Mouse (Mus musculus) cerebellum, adult 11 months (tissue): ENCODE data around the gene 4930523C07Rik.

Experiments used
- DNase-seq: peaks from one replicate; pipeline ENCODE4 v3.0.0; 2022

Gene 4930523C07Rik

GRCm38 (mm10) chr1:160047481-160047931 lies 3.3 kb downstream of the 4930523C07Rik start:
- no peak for DNase-seq

- no peak for DNase-seq
Measured at GRCm38 (mm10) chr1:160049131-160049880, 5.1 kb downstream of the 4930523C07Rik start.

GRCm38 (mm10) chr1:160050898-160051297 lies 6.7 kb downstream of the 4930523C07Rik start:
- no peak for DNase-seq

GRCm38 (mm10) chr1:160052556-160053315 lies 8.6 kb downstream of the 4930523C07Rik start:
- DNase-seq: no peak

GRCm38 (mm10) chr1:160053510-160054305 lies 9.5 kb downstream of the 4930523C07Rik start:
- DNase-seq: no peak

- DNase-seq: no peak
Measured at GRCm38 (mm10) chr1:160054366-160055078, 10.3 kb downstream of the 4930523C07Rik start.

GRCm38 (mm10) chr1:160057657-160058056 lies 13.5 kb downstream of the 4930523C07Rik start:
- DNase-seq: no peak

GRCm38 (mm10) chr1:160059908-160060307 lies 15.7 kb downstream of the 4930523C07Rik start:
- DNase-seq: no peak

GRCm38 (mm10) chr1:160060542-160060941 lies 16.4 kb downstream of the 4930523C07Rik start:
- DNase-seq: no peak

GRCm38 (mm10) chr1:160061321-160061720 lies 17.1 kb downstream of the 4930523C07Rik start:
- no peak for DNase-seq

GRCm38 (mm10) chr1:160061725-160062366 lies 17.7 kb downstream of the 4930523C07Rik start:
- no peak for DNase-seq

GRCm38 (mm10) chr1:160064547-160065144 lies 20.5 kb downstream of the 4930523C07Rik start:
- no peak for DNase-seq

GRCm38 (mm10) chr1:160078882-160079661 lies 34.9 kb downstream of the 4930523C07Rik start:
- DNase-seq: no peak

- DNase-seq: peak; percentile 60
Measured at GRCm38 (mm10) chr1:160080800-160081436, 36.7 kb downstream of the 4930523C07Rik start.

- no peak for DNase-seq
Measured at GRCm38 (mm10) chr1:160082647-160083046, 38.5 kb downstream of the 4930523C07Rik start.

- DNase-seq: no peak
Measured at GRCm38 (mm10) chr1:160084239-160084638, 40.1 kb downstream of the 4930523C07Rik start.

- DNase-seq: no peak
Measured at GRCm38 (mm10) chr1:160086651-160087050, 42.5 kb downstream of the 4930523C07Rik start.

GRCm38 (mm10) chr1:160099659-160100302 lies 55.6 kb downstream of the 4930523C07Rik start:
- no peak for DNase-seq

- no peak for DNase-seq
Measured at GRCm38 (mm10) chr1:160100996-160101395, 56.8 kb downstream of the 4930523C07Rik start.

GRCm38 (mm10) chr1:160105426-160105825 lies 61.2 kb downstream of the 4930523C07Rik start:
- no peak for DNase-seq
